Mouse (Mus musculus) left cerebral cortex, postnatal 14 days (tissue): ENCODE data around the gene Ddx20. TPM values are rescaled to one million over a fixed set of nuclear protein-coding genes. Genes with fewer than 3 reads are reported as not detected.
"Not testable (repeated sequence)": the region's sequence is repeated elsewhere in the genome, so short reads cannot be mapped to it uniquely, and the experiment has no call there.

Source experiments
- DNase-seq, 2 experiments: peaks; one replicate each; pipeline ENCODE4 v3.0.0; 2021 to 2022; ENCODE audit warnings: low spot score in 2 of 2, mixed read lengths in 1 of 2
- intact Hi-C: fragments of 180-260 bp; cut with DNase I; formaldehyde crosslinking; loops from one replicate; pipeline ENCODE4 v1.15.1; 2025
- total RNA-seq, 2 experiments: library from RNA; stranded (reverse); gene quantifications; 2 replicates each; pipeline ENCODE4 v1.2.3; 2021

Gene Ddx20
- total RNA-seq, 2 experiments from 2014 or later, result 11.1 to 11.4 TPM

GRCm38 (mm10) chr3:105707590-105707989 is 20.2 kb upstream of the Ddx20 start:
- no peak for DNase-seq

GRCm38 (mm10) chr3:105706366-105707020 is 19.1 kb upstream of the Ddx20 start:
- intact Hi-C loops, result no loop called here

More at GRCm38 (mm10) chr3:105707590-105707989, 20.2 kb upstream of the Ddx20 start:
- intact Hi-C loops, result no loop called here

GRCm38 (mm10) chr3:105705561-105705960 is 18.2 kb upstream of the Ddx20 start:
- intact Hi-C loops, result loop anchor here (1.0 to 2.0 kb wide), 2 partner anchors 12 to 17 kb away; no protein-coding TSS in a partner anchor
- no peak for DNase-seq

More at GRCm38 (mm10) chr3:105706366-105707020, 19.1 kb upstream of the Ddx20 start:
- DNase-seq, result peak; percentile 65 to 82

DNA sequence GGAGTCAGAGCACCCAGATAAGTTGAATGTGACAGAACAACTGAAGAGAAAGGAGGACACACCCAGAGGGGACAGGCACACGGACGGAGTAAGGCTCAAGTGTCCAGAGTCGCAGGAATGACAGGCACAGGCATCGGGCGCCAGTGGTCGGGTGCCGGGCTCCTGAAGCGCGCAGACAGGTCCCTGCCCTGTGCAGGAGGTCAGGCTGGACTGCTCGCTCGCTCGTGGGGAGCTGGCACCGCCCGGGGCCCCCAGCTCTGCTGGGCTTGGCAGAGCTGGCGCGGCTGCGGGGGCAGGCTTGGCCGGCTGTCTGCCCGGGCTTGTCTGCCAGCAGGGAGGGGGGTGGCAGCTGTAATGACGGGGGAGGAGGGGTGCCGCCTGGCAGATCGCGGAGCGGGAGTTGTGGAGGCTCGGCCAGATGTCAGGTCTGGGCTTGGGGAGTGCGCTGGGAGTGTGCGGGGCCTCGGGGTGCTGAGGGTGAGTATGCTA is 17.7 kb upstream of the Ddx20 start:
- intact Hi-C loops, result loop anchor here (1.0 to 2.0 kb wide), 2 partner anchors 12 to 16 kb away; no protein-coding TSS in a partner anchor
- DNase-seq, result peak; percentile 83 to 84

DNA sequence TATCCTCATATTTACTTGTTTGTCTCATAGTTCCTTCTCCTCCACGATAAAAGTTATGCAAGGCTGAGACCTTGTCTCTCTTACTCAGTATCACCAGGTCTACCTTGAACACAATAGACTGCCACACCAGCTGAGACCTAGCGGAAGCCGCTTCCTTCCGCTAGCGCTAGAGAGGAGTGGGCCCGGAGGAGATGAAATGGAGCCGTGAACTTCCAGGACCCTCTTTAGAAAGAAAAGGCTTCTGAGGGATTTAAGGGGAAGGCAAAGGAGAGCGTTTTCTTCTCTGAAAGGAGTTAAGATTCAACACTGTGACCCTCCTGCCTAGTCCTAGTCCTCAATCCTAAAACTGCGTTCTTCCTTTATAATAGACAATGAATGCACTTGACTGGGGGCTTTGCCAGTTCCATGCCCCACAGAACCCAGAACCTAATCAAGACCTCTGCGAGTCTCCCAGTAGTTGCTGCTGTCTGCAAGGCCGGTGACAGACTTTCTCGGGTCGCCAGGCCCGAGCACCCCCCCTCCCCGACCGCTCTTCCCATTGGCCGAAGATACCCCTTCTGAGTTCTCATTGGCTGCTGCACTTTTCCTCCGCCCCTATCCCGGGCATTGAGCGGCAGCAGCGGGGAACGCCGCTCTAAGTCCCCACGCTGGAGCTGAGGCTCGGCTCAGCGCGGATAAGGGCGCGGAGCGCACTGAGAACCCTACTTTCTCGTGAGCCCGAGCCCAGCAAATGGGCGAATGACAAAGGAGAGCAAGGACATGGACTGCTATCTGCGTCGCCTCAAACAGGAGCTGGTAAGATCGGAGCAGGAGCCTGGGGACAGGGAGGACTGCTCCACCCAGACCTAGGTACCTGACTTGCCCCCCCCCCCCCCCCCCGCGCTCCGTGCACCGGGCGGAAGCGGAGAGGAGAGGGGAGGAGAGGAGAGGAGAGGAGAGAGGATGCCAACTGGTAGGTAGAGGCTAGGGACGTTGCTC is 16.9 kb upstream of the Ddx20 start, which contains the start of gene Inka2:
Gene Inka2, plus strand, starts transcription at position 569 of the 978 bp plus-strand sequence.
- intact Hi-C loops, result loop anchor here (1.0 to 2.0 kb wide), 2 partner anchors 11 to 16 kb away; no protein-coding TSS in a partner anchor
- DNase-seq, result peak; percentile 79 to 85

DNA sequence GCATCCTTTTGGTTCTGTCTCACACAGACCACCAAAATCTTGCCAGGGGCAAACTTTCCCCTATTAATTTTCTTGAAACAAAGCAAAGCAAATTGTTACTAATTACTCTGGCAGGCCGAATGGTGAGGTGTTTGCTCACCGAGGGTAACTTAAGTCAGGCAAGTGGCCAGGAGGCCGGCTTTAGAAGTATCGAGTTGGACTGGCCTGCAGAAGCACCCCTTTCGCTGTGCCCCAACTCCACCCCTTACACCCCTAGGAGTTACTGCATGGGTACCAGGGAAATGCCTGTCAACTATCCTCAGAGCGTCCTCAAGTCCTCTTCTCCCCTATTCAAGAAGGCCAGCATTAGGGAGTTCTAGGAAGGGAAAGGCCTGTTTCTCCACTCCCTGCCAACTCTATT is 16.2 kb upstream of the Ddx20 start:
- intact Hi-C loops, result no loop called here
- no peak for DNase-seq

GRCm38 (mm10) chr3:105701399-105701798 is 14.0 kb upstream of the Ddx20 start:
- DNase-seq, result no peak
- intact Hi-C loops, result no loop called here

- DNase-seq, intact Hi-C loops: not testable (repeated sequence)
Observed at GRCm38 (mm10) chr3:105700786-105701185, 13.4 kb upstream of the Ddx20 start.

DNA sequence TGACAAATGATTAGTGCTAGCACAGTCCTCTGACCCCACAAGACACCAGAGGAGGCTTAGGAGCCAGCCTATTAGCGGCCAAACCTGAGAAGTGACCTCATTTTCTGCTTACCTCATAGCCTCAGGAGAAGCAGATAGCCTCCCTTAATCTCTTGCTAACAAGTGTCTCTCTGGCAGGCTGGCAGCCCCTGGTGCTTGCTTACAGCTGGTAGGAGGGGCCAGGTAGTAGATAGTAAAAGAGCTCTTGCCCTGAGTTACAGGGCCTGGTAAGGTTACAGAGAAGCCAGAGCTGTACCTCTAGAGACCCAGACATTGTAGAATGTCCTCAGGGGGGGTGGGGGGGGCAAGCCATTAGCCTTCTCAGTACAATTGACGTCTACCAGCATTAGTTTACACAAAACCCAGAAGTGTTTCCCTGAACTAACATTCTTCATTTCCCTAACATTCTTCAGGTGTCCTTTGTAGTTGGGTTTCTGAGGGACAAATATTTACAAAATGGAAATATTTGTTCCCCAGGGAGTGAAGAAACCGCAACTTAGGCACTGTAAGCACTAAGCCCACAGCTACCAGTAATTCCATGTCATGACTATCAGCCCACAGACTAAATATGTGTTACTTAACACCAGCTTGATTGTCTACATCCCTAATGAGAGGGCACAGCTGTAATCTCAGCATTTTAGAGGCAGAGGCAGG is 12.0 kb upstream of the Ddx20 start:
- intact Hi-C loops, result no loop called here

GRCm38 (mm10) chr3:105698311-105698710 is 10.9 kb upstream of the Ddx20 start:
- DNase-seq, result no peak
- intact Hi-C loops, result no loop called here

More for the DNA sequence above, 12.0 kb upstream of the Ddx20 start:
- no peak for DNase-seq

DNA sequence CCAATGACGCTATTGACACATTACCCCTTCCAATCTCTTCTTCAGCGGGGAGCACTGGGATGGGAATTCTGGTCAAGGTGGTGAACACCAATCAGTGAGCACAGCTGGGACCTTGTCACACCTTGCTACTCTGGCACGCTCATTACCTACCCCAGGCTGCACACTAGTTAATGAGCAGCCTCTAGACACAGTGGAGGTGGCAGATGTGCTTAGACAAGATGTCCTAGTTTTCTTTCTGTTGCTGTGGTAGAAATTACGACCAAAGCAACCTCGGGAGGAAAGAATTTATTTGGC is 9.7 kb upstream of the Ddx20 start:
- DNase-seq, result no peak
- intact Hi-C loops, result no loop called here

GRCm38 (mm10) chr3:105696387-105697147 is 9.2 kb upstream of the Ddx20 start:
- no peak for DNase-seq
- intact Hi-C loops, result no loop called here

DNA sequence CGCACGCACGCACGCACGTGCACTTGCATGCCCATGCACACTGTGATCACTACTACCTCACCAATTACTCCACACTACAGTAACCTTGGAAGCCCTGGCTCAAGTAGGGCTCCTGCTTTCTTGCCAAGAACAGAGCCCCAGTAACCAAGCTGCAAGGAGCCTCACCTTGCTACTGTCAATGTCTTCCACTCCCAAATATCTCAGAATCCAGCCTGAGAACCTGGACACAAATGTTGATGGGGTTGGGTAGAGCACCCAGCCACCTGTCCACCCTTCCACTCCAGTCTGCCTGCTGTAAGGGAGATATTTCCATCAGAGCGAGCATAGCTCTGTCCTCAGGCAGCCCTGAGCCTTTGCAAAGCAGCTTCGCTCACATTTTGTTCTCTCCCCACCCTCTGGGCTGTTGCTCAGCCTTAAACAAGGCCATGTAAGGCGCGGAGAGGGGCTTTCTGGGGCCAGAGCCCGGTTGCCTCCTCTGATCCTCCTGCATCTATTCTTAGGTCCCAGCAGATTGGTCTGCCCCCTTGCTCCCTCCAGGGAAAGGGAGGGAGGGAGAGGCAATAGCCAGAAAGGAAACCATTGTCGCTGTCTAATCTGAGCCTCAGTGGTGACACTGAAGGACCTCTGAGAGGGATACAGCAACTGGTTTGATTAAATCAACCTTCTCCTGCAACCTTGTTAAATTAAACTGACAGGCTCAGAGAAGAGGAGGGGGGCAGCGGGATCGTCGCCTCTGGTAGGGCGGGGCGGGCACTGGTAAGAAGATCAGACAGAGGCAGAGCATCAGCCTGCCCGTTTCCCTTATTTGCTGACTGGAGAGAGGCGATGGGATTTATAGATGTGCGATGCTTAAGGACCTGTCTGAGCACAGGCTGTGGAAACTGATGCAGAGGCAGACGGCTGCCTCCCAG is 8.4 kb upstream of the Ddx20 start:
- intact Hi-C loops, result no loop called here
- peak in 1 of 2 experiments; percentile 65 for DNase-seq

DNA sequence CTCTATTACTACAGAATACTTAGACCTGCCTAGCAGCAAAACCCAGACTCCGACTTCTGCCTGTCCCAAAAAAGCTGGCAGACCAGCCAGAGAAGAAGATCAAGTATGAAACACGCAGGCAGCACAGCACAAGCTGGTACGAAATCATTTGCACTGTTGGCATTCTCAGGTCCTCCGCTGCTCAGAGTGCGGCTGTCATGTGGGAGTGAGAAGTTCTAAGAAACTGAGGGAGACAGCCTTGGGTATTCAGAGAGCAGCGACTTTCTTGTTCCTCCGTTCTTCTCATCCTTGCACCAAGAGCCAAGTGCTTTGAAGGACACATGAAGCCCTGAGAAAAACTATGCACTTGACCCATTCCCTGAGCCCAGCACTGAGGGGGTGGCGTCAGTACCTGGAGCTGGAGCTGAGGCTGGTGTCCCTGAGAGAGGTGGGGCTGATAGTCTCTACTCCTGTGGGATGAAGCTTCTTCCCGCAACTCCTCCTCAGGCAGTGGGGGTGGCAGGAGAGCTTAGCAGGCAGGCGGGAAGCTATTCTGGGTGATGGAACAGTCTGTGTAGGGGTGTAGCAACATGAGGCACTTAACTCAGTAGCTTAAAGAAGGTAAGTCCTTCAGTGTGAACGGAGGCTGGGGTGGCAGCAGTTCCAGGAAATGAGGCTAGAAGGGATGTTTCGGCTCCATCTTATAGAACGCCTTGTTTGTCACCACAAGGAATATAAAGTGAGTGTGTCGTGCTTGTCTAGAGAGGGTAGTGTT is 6.1 kb upstream of the Ddx20 start:
- intact Hi-C loops, result loop anchor here (1.0 kb wide), 1 partner anchor 12 kb away; no protein-coding TSS in a partner anchor

GRCm38 (mm10) chr3:105688536-105688935 is 1.2 kb upstream of the Ddx20 start:
- no peak for DNase-seq
- intact Hi-C loops, result loop anchor here (2.0 to 5.0 kb wide), 2 partner anchors 16 to 209 kb away; partner anchors contain the start of gene Inka2

More for the DNA sequence above, 6.1 kb upstream of the Ddx20 start:
- DNase-seq, result peak; percentile 82 to 92

DNA sequence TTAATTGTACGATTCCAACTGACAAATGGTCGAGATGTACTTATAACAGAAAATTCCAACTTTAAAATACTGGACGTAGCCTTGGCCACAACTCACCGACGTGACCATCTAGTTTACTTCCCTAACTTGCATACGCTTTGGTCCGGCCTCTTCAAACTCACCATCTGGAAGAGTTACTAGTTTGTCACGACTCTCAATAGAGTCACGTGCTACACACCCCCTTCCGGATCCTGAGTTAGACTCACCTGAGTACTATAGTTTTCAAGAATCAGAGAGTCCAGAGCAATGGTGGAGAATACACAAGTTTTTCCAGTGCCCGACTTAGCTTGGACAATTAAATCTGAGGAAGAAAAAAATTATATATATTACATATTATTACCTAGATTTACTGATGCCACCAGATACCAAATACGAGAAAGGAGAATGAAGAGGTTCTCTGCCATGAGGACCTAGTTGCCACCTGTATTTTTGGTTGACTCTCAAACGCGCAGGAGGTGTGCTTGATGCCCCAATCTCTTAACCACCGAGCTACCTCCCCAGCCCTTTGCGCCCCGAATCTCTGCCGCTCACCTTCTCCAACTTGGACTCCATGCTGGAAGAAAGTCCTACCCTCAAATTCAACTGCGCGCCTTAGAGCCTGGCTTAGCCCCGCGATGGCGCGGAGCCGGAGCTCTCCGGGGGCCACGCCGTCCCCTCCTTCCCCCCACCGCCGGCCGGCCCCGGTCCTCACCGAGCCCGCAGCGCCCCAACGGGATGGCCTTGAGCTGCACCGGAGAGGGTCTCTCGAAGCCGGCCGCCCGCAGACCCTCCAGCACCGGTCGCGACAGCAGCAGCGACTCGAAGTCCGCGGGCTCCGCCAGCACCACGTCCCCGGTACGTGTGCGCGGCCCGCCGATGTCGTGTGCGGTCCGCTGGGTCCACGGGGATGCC is 715 bp downstream of the Ddx20 start:
- DNase-seq, result peak in 1 of 2 experiments; percentile 33
- intact Hi-C loops, result loop anchor here (2.0 to 5.0 kb wide), 2 partner anchors 40 to 211 kb away; no protein-coding TSS in a partner anchor
